ENCODE assay signal across 29 mouse cellular contexts in the genomic region with DNA sequence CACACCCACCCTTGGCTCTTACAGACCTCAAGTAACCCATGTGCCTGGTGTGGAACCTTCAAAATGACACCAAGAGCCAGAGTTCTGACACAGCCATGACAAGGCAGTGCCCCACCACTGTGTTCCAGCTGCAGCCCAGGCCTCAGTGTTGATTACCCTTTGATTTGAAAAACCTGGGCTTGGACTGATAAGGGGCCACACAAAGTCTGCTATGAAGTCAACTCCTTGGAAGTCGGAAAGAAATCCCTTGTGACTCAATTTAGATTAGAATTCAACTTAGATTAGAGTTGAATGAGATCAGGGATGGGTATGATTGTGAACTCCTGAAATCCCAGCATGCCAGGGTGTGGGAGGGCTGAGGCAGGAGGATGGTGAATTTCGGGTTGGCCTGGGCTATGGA.
DNase-seq lines count a peak whose midpoint lies in the region; ATAC-seq and TF ChIP-seq lines count a peak whose summit lies in the region.
"Had no signal": no experiment of that assay in that cellular context is flagged by ENCODE, and none has a peak within 500 bp of the region (broad histone marks: within the 10 kb centered on the region; RNA-seq: fewer than 3 reads in every experiment).

No protein-coding gene starts in this region.

- peaks cover 79 to 89% of the 10 kb centered on the region in 2 experiments for H3K4me1 ChIP-seq in heart, embryonic 14.5 days (ENCODE audit: control insufficient read depth in 2 of 2, insufficient read depth in 2 of 2, low read length in 2 of 2)
- H3K4me1 ChIP-seq in heart, adult 2 months (ENCODE audit: control insufficient read depth, insufficient read depth, low read length), result peaks cover 40% of the 10 kb centered on the region
- peaks cover 52% of the 10 kb centered on the region for H3K4me1 ChIP-seq in intestine, embryonic 15.5 days (replicated peaks)
- H3K4me1 ChIP-seq in intestine, postnatal 0 days (replicated peaks; ENCODE audit: control insufficient read depth, insufficient read depth, low read length), result peaks cover 44% of the 10 kb centered on the region
- peaks cover 16% of the 10 kb centered on the region for H3K4me1 ChIP-seq in midbrain, embryonic 16.5 days (ENCODE audit: control insufficient read depth, insufficient read depth, low read length)

- ATAC-seq in heart, embryonic 14.5 days (ENCODE audit: insufficient number of reproducible peaks, insufficient read depth, low FRiP score, low read depth), result no peak
- ATAC-seq in intestine, embryonic 15.5 days, result peak; percentile 67
- peak; percentile 60 for ATAC-seq in intestine, postnatal 0 days
- ATAC-seq in megakaryocyte-erythroid progenitor cell, adult 5-6 weeks (replicated peaks; ENCODE audit: low FRiP score, low TSS enrichment, poor library complexity, severe bottlenecking), result peak; percentile 76
- ATAC-seq in midbrain, embryonic 16.5 days, result no peak
- ATAC-seq: activated CD4-positive, CD25-positive, alpha-beta regulatory T cell, adult 4 months; hindbrain, embryonic 16.5 days; midbrain, embryonic 15.5 days had no signal

- intact Hi-C loops in heart, adult 2 months (cut with DNase I), result no loop called here
- intact Hi-C loops in left cerebral cortex, postnatal 36 days (cut with DNase I), result no loop called here

- peak overlapping the region; percentile 71 to 78 for H3K27ac ChIP-seq in heart, embryonic 14.5 days (replicated peaks in 1 of 2; ENCODE audit: control insufficient read depth in 1 of 2, insufficient read depth in 1 of 2, low read depth in 2 of 2, low read length in 2 of 2)
- no peak overlapping the region for H3K27ac ChIP-seq in heart, adult 2 months
- H3K27ac ChIP-seq in intestine, embryonic 15.5 days, result peak overlapping the region; percentile 64; the same call in 1 of the 2 replicates
- peak overlapping the region; percentile 84 for H3K27ac ChIP-seq in intestine, postnatal 0 days (ENCODE audit: low read depth, low read length)
- no peak overlapping the region for H3K27ac ChIP-seq in midbrain, embryonic 16.5 days (ENCODE audit: low read length)
- H3K27ac ChIP-seq: embryonic facial prominence, embryonic 13.5 days; forebrain, embryonic 12.5 days; hindbrain, embryonic 10.5 days; left cerebral cortex, adult 2 months; limb, embryonic 10.5 days; lung, embryonic 15.5 days; midbrain, embryonic 15.5 days had no signal

- TF ChIP-seq CTCF in heart, adult 2 months (IDR thresholded peaks at IDR 0.05), result no peak
- no peak for TF ChIP-seq CTCF in intestine, postnatal 0 days (IDR thresholded peaks at IDR 0.05; ENCODE audit: low read depth)

- 38% methylated on average over 2 of the region's 2 CpGs for WGBS in heart, embryonic 14.5 days
- 42% methylated on average over 2 of the region's 2 CpGs for WGBS in heart, adult 2 months
- WGBS in intestine, embryonic 15.5 days, result 65% methylated on average over 2 of the region's 2 CpGs
- 33% methylated on average over 2 of the region's 2 CpGs for WGBS in intestine, postnatal 0 days
- WGBS in midbrain, embryonic 16.5 days, result 89% methylated on average over 2 of the region's 2 CpGs

- no peaks in the 10 kb centered on the region for H3K27me3 ChIP-seq in heart, embryonic 14.5 days (ENCODE audit: control insufficient read depth, insufficient read depth, low read length)
- H3K27me3 ChIP-seq in heart, adult 2 months (ENCODE audit: control insufficient read depth, insufficient read depth, low read length), result no peaks in the 10 kb centered on the region
- no peaks in the 10 kb centered on the region for H3K27me3 ChIP-seq in intestine, embryonic 15.5 days (replicated peaks)
- H3K27me3 ChIP-seq in intestine, postnatal 0 days (replicated peaks; ENCODE audit: control insufficient read depth, insufficient read depth, low read length), result no peaks in the 10 kb centered on the region
- no peaks in the 10 kb centered on the region for H3K27me3 ChIP-seq in midbrain, embryonic 16.5 days (ENCODE audit: control insufficient read depth, insufficient read depth, low read depth, low read length)
- H3K27me3 ChIP-seq: embryonic facial prominence, embryonic 13.5 days; forebrain, embryonic 12.5 days; lung, embryonic 15.5 days; midbrain, embryonic 15.5 days had no signal

- no peak for TF ChIP-seq POLR2A in heart, adult 2 months (IDR thresholded peaks at IDR 0.05; ENCODE audit: insufficient read depth, low read depth, low read length)

- no peak overlapping the region for H3K4me3 ChIP-seq in heart, embryonic 14.5 days (ENCODE audit: control insufficient read depth in 1 of 2, insufficient read depth in 1 of 2, low read depth in 1 of 2, low read length in 2 of 2)
- no peak overlapping the region for H3K4me3 ChIP-seq in heart, adult 2 months
- no peak overlapping the region for H3K4me3 ChIP-seq in intestine, embryonic 15.5 days (replicated peaks)
- H3K4me3 ChIP-seq in intestine, postnatal 0 days (ENCODE audit: low read depth, low read length), result no peak overlapping the region
- H3K4me3 ChIP-seq in midbrain, embryonic 16.5 days (ENCODE audit: low read depth, low read length), result no peak overlapping the region
- H3K4me3 ChIP-seq: embryonic facial prominence, embryonic 13.5 days; erythroblast, embryonic 14.5 days; forebrain, embryonic 12.5 days; hindbrain, embryonic 10.5 days; left cerebral cortex, adult 2 months; limb, embryonic 10.5 days; lung, embryonic 15.5 days; midbrain, embryonic 15.5 days; myocyte had no signal

- peaks cover 3% of the 10 kb centered on the region for H3K79me2 ChIP-seq in heart, adult 2 months (replicated peaks; ENCODE audit: control insufficient read depth, insufficient read depth, low read length)

- H3K9ac ChIP-seq in heart, embryonic 14.5 days (ENCODE audit: low read length), result no peak overlapping the region
- no peak overlapping the region for H3K9ac ChIP-seq in heart, adult 2 months (ENCODE audit: low read depth, low read length)
- no peak overlapping the region for H3K9ac ChIP-seq in intestine, embryonic 15.5 days
- no peak overlapping the region for H3K9ac ChIP-seq in intestine, postnatal 0 days (ENCODE audit: low read depth, low read length)
- no peak overlapping the region for H3K9ac ChIP-seq in midbrain, embryonic 16.5 days (ENCODE audit: low read depth, low read length)
- H3K9ac ChIP-seq: embryonic facial prominence, embryonic 13.5 days; forebrain, embryonic 12.5 days; lung, embryonic 15.5 days; midbrain, embryonic 15.5 days had no signal

- DNase-seq in heart, adult 2 months, result no peak
- DNase-seq in left cerebral cortex, postnatal 36 days (ENCODE audit: low spot score in 2 of 2), result no peak
- DNase-seq in thymus, adult 18-20 months, result no peak
- DNase-seq: adrenal gland, adult 8-10 months; cerebellum, adult 11-12 months; cerebellum, postnatal 36 days; embryo, embryonic 11 days; kidney, adult 18-20 months; layer of hippocampus, adult 9-11 months; lung, postnatal 36 days; right cerebral cortex, adult 18-20 months; right cerebral cortex, postnatal 4 days; thymus, postnatal 14 days had no signal

- peaks cover 24% of the 10 kb centered on the region for H3K36me3 ChIP-seq in heart, embryonic 14.5 days (ENCODE audit: control insufficient read depth, insufficient read depth, low read length)
- H3K36me3 ChIP-seq in heart, adult 2 months (ENCODE audit: control insufficient read depth, insufficient read depth, low read length), result peaks cover 15% of the 10 kb centered on the region; the same call in 1 of the 2 replicates
- H3K36me3 ChIP-seq in intestine, embryonic 15.5 days, result no peaks in the 10 kb centered on the region
- H3K36me3 ChIP-seq in intestine, postnatal 0 days (ENCODE audit: control insufficient read depth, insufficient read depth), result peaks cover 6% of the 10 kb centered on the region; the same call in 1 of the 2 replicates
- H3K36me3 ChIP-seq in midbrain, embryonic 16.5 days (ENCODE audit: control insufficient read depth, insufficient read depth, low read length), result no peaks in the 10 kb centered on the region
- H3K36me3 ChIP-seq: embryonic facial prominence, embryonic 13.5 days; forebrain, embryonic 12.5 days; hindbrain, embryonic 10.5 days; limb, embryonic 10.5 days; lung, embryonic 15.5 days; midbrain, embryonic 15.5 days had no signal

- no peaks in the 10 kb centered on the region for H3K9me3 ChIP-seq in heart, embryonic 14.5 days (ENCODE audit: control insufficient read depth, low read length)
- H3K9me3 ChIP-seq in intestine, embryonic 15.5 days, result no peaks in the 10 kb centered on the region
- no peaks in the 10 kb centered on the region for H3K9me3 ChIP-seq in intestine, postnatal 0 days (ENCODE audit: control insufficient read depth)
- H3K9me3 ChIP-seq in midbrain, embryonic 16.5 days (replicated peaks; ENCODE audit: control insufficient read depth, low read length, poor library complexity, severe bottlenecking), result no peaks in the 10 kb centered on the region
- H3K9me3 ChIP-seq: embryonic facial prominence, embryonic 13.5 days; forebrain, embryonic 12.5 days; hindbrain, embryonic 10.5 days; limb, embryonic 10.5 days; lung, embryonic 15.5 days; midbrain, embryonic 15.5 days had no signal

- H3K4me2 ChIP-seq in heart, embryonic 14.5 days (ENCODE audit: low read length), result no peak overlapping the region
- H3K4me2 ChIP-seq in intestine, embryonic 15.5 days (replicated peaks), result no peak overlapping the region
- no peak overlapping the region for H3K4me2 ChIP-seq in intestine, postnatal 0 days (replicated peaks; ENCODE audit: low read depth)
- no peak overlapping the region for H3K4me2 ChIP-seq in midbrain, embryonic 16.5 days (ENCODE audit: low read length)
- H3K4me2 ChIP-seq: embryonic facial prominence, embryonic 13.5 days; forebrain, embryonic 12.5 days; lung, embryonic 15.5 days; midbrain, embryonic 15.5 days had no signal

- no peak for TF ChIP-seq EP300 in heart, adult 2 months (IDR thresholded peaks at IDR 0.05; ENCODE audit: insufficient read depth, low read depth, low read length)

Comparison
In these comparisons a context has a peak if more than half of its experiments do, and no peak if none do; other contexts are left out.
1. H3K27ac ChIP-seq: peak in heart, embryonic 14.5 days (2 of 2), intestine, embryonic 15.5 days (single experiment) and intestine, postnatal 0 days (single experiment); none in heart, adult 2 months (single experiment) and midbrain, embryonic 16.5 days (single experiment).
2. ATAC-seq: peak in intestine, embryonic 15.5 days (single experiment), intestine, postnatal 0 days (single experiment) and megakaryocyte-erythroid progenitor cell, adult 5-6 weeks (single experiment); none in heart, embryonic 14.5 days (single experiment) and midbrain, embryonic 16.5 days (single experiment).